Mouse (Mus musculus): ENCODE measurements at regions not wholly inside any gene's neighbourhood (a gene's known extent, or its start where the extent isn't known, plus 50 kb on each side); places are given as distances from the start of the nearest gene placed in this dataset.

- TF ChIP-seq CTCF (IDR thresholded peaks at IDR 0.05) (no peak), EP300 (IDR thresholded peaks at IDR 0.05; ENCODE audit: insufficient read depth, low read depth, low read length) (no peak), POLR2A (IDR thresholded peaks at IDR 0.05; ENCODE audit: insufficient read depth, low read depth, low read length) (no peak)
Measured at GRCm38 (mm10) chr7:136048925-136049586, 332.9 kb upstream of the Mki67 start.
